Mouse (Mus musculus) midbrain, embryonic 10.5 days (tissue): ENCODE data around the gene 4930415L06Rik. TPM values are rescaled to one million over a fixed set of nuclear protein-coding genes. Genes with fewer than 3 reads are reported as not detected.

Source experiments
- DNase-seq: peaks from one replicate; pipeline ENCODE4 v3.0.0-alpha.2; 2017; ENCODE audit warnings: low spot score
- H3K27ac ChIP-seq: fragments of 300-500 bp; sonication (generic); replicated peaks from 2 replicates; pipeline ENCODE4 v1.5.1; 2016; ENCODE audit warnings: mild to moderate bottlenecking
- H3K27me3 ChIP-seq: fragments of 300-500 bp; sonication (generic); 2 replicates; pipeline ENCODE4 v1.6.1; 2016; ENCODE audit warnings: low read depth, mild to moderate bottlenecking; ENCODE audit not compliant: poor library complexity, severe bottlenecking
- H3K36me3 ChIP-seq: fragments of 300-500 bp; sonication (generic); 2 replicates; pipeline ENCODE4 v1.6.1; 2016; ENCODE audit warnings: mild to moderate bottlenecking, moderate library complexity
- H3K4me1 ChIP-seq: fragments of 300-500 bp; sonication (generic); 2 replicates; pipeline ENCODE4 v1.6.1; 2016
- H3K4me3 ChIP-seq: fragments of 300-500 bp; sonication (generic); 2 replicates; pipeline ENCODE4 v1.5.1; 2016; ENCODE audit warnings: mild to moderate bottlenecking, moderate library complexity
- H3K9me3 ChIP-seq: fragments of 300-500 bp; sonication (generic); replicated peaks from 2 replicates; pipeline ENCODE4 v1.6.1; 2016; ENCODE audit warnings: mild to moderate bottlenecking
- WGBS: fragments of 180-500 bp; shearing (Covaris S2); methylation state at CpG from one replicate; pipeline ENCODE4 v1.1.7; 2016; 5-methylcytosine and 5-hydroxymethylcytosine counted together
- polyA plus RNA-seq: library from polyadenylated mRNA; unstranded; fragments of >200 nt; fragmentation: Nextera tagmentation; extraction: Ambion mirVana; gene quantifications from 2 replicates; pipeline ENCODE4 v1.2.1, GENCODE M21; 2016

4930415L06Rik gene
- not detected in 2 replicates for polyA plus RNA-seq

DNA sequence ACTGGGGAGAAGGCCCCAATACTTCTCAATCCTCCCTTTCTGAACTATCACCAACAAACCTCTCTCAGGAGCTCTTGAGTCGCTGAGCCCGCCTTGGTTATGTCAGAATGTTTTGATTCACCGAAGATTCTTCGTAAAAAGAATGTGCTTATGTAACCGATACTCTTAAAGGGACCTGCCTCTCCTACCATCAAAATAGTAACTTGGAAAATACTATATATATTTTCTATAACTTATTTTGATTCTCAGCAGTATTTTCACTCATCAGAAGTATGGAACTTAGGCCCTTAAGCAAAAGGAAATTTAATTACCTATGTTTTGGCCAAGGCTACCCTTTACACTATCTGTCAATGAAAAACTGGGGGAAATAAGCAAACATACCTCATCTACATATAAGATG is at the start of gene 4930415L06Rik:
Gene 4930415L06Rik, minus strand, starts transcription at position 101 of the 400 bp plus-strand sequence.
- no peak for DNase-seq
- H3K4me3 ChIP-seq, result no peak within 1 kb of the TSS
- WGBS, result 90% methylated on average over 5 of the region's 5 CpGs

DNA sequence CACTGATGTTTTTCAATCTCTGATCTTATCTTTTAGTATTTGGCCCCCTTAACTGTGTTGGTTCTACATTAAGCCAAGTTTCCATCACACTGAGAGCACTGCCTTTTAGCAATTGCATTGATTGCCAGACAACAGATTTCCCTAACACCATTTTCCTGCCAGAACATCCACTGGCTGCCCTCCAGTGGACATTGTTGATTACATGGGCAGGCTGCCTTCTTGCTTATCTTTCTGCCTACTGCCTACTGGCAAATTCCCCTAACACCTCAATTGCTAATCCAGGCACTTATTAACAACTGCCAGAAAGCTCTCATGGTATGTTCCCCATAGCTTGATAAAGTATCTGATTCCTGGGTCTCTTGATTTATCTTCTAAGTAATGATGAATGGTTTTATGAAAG is 46.0 kb upstream of the 4930415L06Rik start:
- no peaks in the 10 kb centered on the region for H3K9me3 ChIP-seq
- no peak overlapping the region for H3K4me3 ChIP-seq
- H3K36me3 ChIP-seq, result no peaks in the 10 kb centered on the region
- H3K27ac ChIP-seq, result no peak overlapping the region
- no peaks in the 10 kb centered on the region for H3K27me3 ChIP-seq
- H3K4me1 ChIP-seq, result no peaks in the 10 kb centered on the region
- no peak for DNase-seq

More for the DNA sequence above, at the start of gene 4930415L06Rik:
- Histone ChIP-seq H3K27ac (no peak within 1 kb of the TSS), H3K9me3 (no peaks in the 10 kb centered on the region), H3K4me1 (no peaks in the 10 kb centered on the region), H3K27me3 (no peaks in the 10 kb centered on the region), H3K36me3 (no peaks in the 10 kb centered on the region)

DNA sequence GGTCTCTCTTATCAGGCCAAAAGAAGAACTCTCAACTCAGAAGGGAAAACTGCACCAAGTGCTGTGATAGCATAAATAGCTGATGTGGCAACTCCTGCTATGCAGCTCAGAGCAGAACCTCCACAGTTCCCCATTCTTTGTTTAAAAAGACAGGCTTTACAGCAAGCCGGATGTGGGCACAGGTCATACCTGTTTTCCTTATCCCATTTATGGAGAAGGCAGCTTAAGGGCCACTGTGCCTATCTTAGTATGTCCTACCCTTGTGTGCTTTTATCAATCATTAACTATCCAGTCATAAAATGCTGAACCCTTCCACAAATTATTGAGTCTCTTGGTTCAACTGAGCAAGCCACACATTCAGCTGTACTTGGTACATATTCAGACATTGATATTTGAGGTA is 27.8 kb downstream of the 4930415L06Rik start:
- Histone ChIP-seq H3K27me3 (no peaks in the 10 kb centered on the region), H3K36me3 (no peaks in the 10 kb centered on the region), H3K27ac (no peak overlapping the region), H3K4me3 (no peak overlapping the region), H3K4me1 (no peaks in the 10 kb centered on the region), H3K9me3 (no peaks in the 10 kb centered on the region)
- no peak for DNase-seq
- 86% methylated on average over 1 of the region's 1 CpGs for WGBS

Other genes with a start within 250 kb of the 4930415L06Rik start
- not detected in 2 replicates for gene 4932429P05Rik, start 180.6 kb downstream of the 4930415L06Rik start, polyA plus RNA-seq